Mouse (Mus musculus): Measurements from ENCODE around the gene Ttc7b. TPM values are rescaled to one million over a fixed set of nuclear protein-coding genes. Genes with fewer than 3 reads are reported as not detected.

Ttc7b gene
- polyA plus RNA-seq, 1 experiment from 2014 or later: 4.2 TPM

DNA sequence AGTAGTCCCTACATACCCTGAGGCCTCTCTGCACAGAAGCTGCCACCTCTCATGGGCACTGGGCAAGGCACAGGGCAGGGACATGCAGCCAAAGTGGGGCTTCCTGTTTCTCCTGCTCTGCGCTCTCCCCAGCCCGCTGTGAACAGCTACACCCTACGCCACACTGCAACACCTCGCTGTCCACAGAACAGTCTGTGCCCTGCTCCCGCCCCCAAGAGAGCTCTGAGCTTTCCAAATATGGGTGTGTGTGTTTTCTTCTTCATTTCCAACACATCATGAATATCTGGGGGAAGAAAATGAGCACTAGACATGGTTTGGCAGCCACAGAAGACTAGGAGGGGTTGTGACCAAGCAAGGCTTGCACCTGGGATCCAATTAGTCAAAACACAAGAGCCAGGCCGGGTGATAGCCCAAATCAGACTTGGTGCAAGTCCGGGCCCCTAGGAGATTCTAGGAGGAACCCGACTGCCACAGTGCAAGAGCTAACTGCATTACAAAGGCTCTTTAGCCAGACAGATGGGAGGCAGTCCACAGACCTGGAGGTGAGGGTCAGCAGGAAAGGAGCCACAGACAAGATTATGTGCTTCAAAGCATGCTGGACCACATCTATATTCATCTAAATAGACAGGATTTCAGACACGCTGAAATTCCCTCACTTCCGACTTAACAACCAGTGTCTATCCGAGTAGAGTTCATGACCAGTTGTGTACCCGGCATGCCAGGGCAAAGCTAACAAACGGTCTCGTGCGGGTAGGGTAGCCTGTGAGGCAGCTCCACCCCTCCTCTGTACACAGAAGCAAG is 39.8 kb downstream of the Ttc7b start:
- no peak for DNase-seq (ENCODE audit: low spot score)
- WGBS: 89% methylated on average over 15 of the region's 15 CpGs
- Histone ChIP-seq H3K4me1 (peaks cover 12% of the 10 kb centered on the region), H3K36me3 (replicated peaks) (peaks cover 19% of the 10 kb centered on the region; the same call in 1 of the 2 replicates), H3K27me3 (replicated peaks; ENCODE audit: low read depth, poor library complexity, severe bottlenecking) (no peaks in the 10 kb centered on the region), H3K4me3 (no peak overlapping the region), H3K27ac (replicated peaks) (no peak overlapping the region), H3K9me3 (no peaks in the 10 kb centered on the region)

DNA sequence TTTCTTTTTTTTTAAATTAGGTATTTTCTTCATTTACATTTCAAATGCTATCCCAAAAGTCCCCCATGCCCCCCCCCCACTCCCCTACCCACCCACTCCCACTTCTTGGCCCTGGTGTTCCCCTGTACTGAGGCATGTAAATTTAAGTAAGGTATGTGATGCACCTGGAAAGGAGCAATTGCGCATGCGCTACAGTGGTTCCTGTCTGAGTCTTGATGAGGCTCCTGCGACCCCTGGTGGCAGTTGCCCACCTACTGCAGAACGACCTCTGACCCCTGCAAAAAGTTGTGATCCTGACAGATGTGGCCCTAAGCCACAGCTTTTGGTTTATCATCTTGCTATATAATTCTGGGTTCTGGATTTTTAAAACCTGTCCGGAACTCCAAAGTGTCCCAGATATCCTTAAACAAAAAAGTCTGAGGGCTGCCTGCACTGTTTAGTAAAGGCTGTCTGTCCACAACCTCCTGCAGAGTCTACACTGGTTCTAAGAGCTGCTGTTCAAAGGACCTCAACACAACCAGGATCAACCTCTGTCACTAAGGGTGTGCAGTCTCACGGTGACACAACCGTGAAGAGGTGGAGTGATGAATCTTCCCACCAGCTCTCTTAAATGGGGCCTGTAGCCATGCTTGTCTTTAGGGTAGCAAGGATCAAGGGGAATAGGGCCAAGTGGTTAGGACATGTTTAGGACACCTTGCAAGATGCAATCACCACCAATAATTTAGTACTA is 40.6 kb downstream of the Ttc7b start:
- no peaks in the 10 kb centered on the region for H3K9me3 ChIP-seq
- H3K36me3 ChIP-seq (replicated peaks): peaks cover 13% of the 10 kb centered on the region; the same call in 1 of the 2 replicates
- no peak overlapping the region for H3K27ac ChIP-seq (replicated peaks)
- DNase-seq (ENCODE audit: low spot score): peak; percentile 89
- no peaks in the 10 kb centered on the region for H3K27me3 ChIP-seq (replicated peaks; ENCODE audit: low read depth, poor library complexity, severe bottlenecking)
- no peak overlapping the region for H3K4me3 ChIP-seq
- WGBS: 33% methylated on average over 7 of the region's 7 CpGs
- H3K4me1 ChIP-seq: peaks cover 14% of the 10 kb centered on the region

- no peak for DNase-seq (ENCODE audit: low spot score)
- Histone ChIP-seq H3K4me3 (no peak overlapping the region), H3K36me3 (replicated peaks) (peaks cover 13% of the 10 kb centered on the region; the same call in 1 of the 2 replicates), H3K4me1 (peaks cover 14% of the 10 kb centered on the region), H3K9me3 (no peaks in the 10 kb centered on the region), H3K27me3 (replicated peaks; ENCODE audit: low read depth, poor library complexity, severe bottlenecking) (no peaks in the 10 kb centered on the region), H3K27ac (replicated peaks) (no peak overlapping the region)
- 68% methylated on average over 10 of the region's 10 CpGs for WGBS
These were observed 41.3 kb downstream of the Ttc7b start for GRCm38 (mm10) chr12:100479270-100479869.

- Histone ChIP-seq H3K4me1 (peaks cover 14% of the 10 kb centered on the region), H3K4me3 (no peak overlapping the region), H3K27me3 (replicated peaks; ENCODE audit: low read depth, poor library complexity, severe bottlenecking) (no peaks in the 10 kb centered on the region), H3K36me3 (replicated peaks) (peaks cover 13% of the 10 kb centered on the region; the same call in 1 of the 2 replicates), H3K9me3 (no peaks in the 10 kb centered on the region), H3K27ac (replicated peaks) (no peak overlapping the region; the same call in 1 of the 2 replicates)
- no peak for DNase-seq (ENCODE audit: low spot score)
- WGBS: 87% methylated on average over 6 of the region's 6 CpGs
These were observed 42.0 kb downstream of the Ttc7b start for GRCm38 (mm10) chr12:100478615-100479014.

DNA sequence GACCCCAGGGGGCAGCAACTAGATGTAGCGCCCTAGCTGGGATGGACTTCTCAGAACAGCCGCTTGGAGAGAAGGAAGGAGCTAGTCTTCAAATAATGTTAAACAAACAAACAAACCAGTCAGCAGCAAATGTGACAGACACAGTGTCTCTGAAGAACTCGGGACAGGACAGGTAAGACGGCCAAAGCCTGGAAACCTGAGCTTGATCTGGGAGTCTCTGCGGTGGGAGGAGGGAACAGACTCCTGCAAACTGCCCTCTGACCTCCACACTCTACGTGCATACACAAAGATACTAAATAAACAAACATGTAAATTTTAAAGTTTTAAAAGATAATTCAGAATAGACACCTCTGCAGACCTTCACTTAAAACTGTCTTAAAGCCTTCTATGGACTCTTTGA is 42.5 kb downstream of the Ttc7b start:
- peaks cover 14% of the 10 kb centered on the region for H3K4me1 ChIP-seq
- no peak overlapping the region for H3K27ac ChIP-seq (replicated peaks)
- H3K4me3 ChIP-seq: no peak overlapping the region
- no peaks in the 10 kb centered on the region for H3K27me3 ChIP-seq (replicated peaks; ENCODE audit: low read depth, poor library complexity, severe bottlenecking)
- no peaks in the 10 kb centered on the region for H3K9me3 ChIP-seq
- DNase-seq (ENCODE audit: low spot score): no peak
- WGBS: 71% methylated on average over 6 of the region's 6 CpGs
- peaks cover 13% of the 10 kb centered on the region; the same call in 1 of the 2 replicates for H3K36me3 ChIP-seq (replicated peaks)

- no peak for DNase-seq (ENCODE audit: low spot score)
- Histone ChIP-seq H3K36me3 (replicated peaks) (peaks cover 13% of the 10 kb centered on the region; the same call in 1 of the 2 replicates), H3K4me1 (peaks cover 14% of the 10 kb centered on the region), H3K9me3 (no peaks in the 10 kb centered on the region), H3K27ac (replicated peaks) (no peak overlapping the region), H3K27me3 (replicated peaks; ENCODE audit: low read depth, poor library complexity, severe bottlenecking) (no peaks in the 10 kb centered on the region), H3K4me3 (no peak overlapping the region)
- 87% methylated on average over 6 of the region's 6 CpGs for WGBS
These were observed 43.2 kb downstream of the Ttc7b start for GRCm38 (mm10) chr12:100477474-100477873.

GRCm38 (mm10) chr12:100476351-100476750 is 44.3 kb downstream of the Ttc7b start:
- DNase-seq (ENCODE audit: low spot score): no peak

GRCm38 (mm10) chr12:100475489-100475888 is 45.1 kb downstream of the Ttc7b start:
- H3K27ac ChIP-seq (replicated peaks): no peak overlapping the region
- no peaks in the 10 kb centered on the region for H3K9me3 ChIP-seq
- H3K36me3 ChIP-seq (replicated peaks): no peaks in the 10 kb centered on the region
- H3K4me3 ChIP-seq: no peak overlapping the region
- H3K27me3 ChIP-seq (replicated peaks; ENCODE audit: low read depth, poor library complexity, severe bottlenecking): no peaks in the 10 kb centered on the region
- no peak for DNase-seq (ENCODE audit: low spot score)
- 83% methylated on average over 3 of the region's 3 CpGs for WGBS
- H3K4me1 ChIP-seq: peaks cover 14% of the 10 kb centered on the region

More at GRCm38 (mm10) chr12:100476351-100476750, 44.3 kb downstream of the Ttc7b start:
- Histone ChIP-seq H3K4me1 (peaks cover 14% of the 10 kb centered on the region), H3K4me3 (no peak overlapping the region), H3K27me3 (replicated peaks; ENCODE audit: low read depth, poor library complexity, severe bottlenecking) (no peaks in the 10 kb centered on the region), H3K36me3 (replicated peaks) (0 out of 2 replicates have a peak, but pooled peaks cover 3% of the 10 kb centered on the region), H3K9me3 (no peaks in the 10 kb centered on the region), H3K27ac (replicated peaks) (no peak overlapping the region)

DNA sequence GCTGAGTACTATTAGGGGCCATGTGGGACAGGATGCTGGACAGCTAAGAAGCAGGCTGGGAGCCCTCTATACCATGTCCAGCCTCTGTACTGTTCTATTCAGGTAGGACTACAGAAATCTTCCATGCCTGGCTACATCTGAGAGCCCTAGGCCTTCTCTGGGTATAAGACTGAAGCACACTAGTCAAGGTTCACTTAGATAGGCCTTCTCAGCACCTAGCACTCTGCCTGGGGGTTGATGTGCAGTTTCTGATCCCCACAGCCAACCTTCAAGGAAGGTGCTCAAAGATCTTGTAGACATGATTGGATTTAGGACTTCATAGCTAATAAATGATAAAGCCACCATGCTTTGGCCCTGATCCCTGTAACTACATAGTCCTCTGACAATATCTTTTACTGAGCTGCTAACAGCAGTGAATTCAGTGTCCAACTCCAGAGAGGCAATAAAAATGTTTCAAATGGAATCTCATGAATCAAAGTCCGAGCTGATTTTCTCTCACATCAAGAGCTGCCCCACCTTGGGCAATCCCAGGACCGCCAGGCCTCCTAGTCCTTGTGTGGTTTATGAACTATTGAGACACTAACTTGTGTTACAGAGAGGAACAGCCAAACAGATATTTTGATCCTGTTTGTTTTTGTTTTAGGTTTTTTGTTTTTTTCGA is 45.8 kb downstream of the Ttc7b start:
- Histone ChIP-seq H3K27me3 (replicated peaks; ENCODE audit: low read depth, poor library complexity, severe bottlenecking) (no peaks in the 10 kb centered on the region), H3K9me3 (no peaks in the 10 kb centered on the region), H3K27ac (replicated peaks) (no peak overlapping the region), H3K36me3 (replicated peaks) (0 out of 2 replicates have a peak, but pooled peaks cover 4% of the 10 kb centered on the region), H3K4me3 (no peak overlapping the region), H3K4me1 (peaks cover 14% of the 10 kb centered on the region)
- DNase-seq (ENCODE audit: low spot score): no peak
- 91% methylated on average over 3 of the region's 3 CpGs for WGBS

- H3K36me3 ChIP-seq (replicated peaks): peaks cover 17% of the 10 kb centered on the region
- no peaks in the 10 kb centered on the region for H3K9me3 ChIP-seq
- WGBS: 87% methylated on average over 9 of the region's 9 CpGs
- no peak for DNase-seq (ENCODE audit: low spot score)
- H3K27me3 ChIP-seq (replicated peaks; ENCODE audit: low read depth, poor library complexity, severe bottlenecking): no peaks in the 10 kb centered on the region
- peaks cover 29% of the 10 kb centered on the region for H3K4me1 ChIP-seq
- no peak overlapping the region for H3K4me3 ChIP-seq
- peak overlapping the region; percentile 24; the same call in 1 of the 2 replicates for H3K27ac ChIP-seq (replicated peaks)
These were observed 50.3 kb downstream of the Ttc7b start for GRCm38 (mm10) chr12:100470295-100470694.

GRCm38 (mm10) chr12:100469503-100470293 is 50.9 kb downstream of the Ttc7b start:
- Histone ChIP-seq H3K36me3 (replicated peaks) (peaks cover 20% of the 10 kb centered on the region), H3K9me3 (no peaks in the 10 kb centered on the region), H3K4me3 (no peak overlapping the region), H3K4me1 (peaks cover 31% of the 10 kb centered on the region), H3K27me3 (replicated peaks; ENCODE audit: low read depth, poor library complexity, severe bottlenecking) (no peaks in the 10 kb centered on the region), H3K27ac (replicated peaks) (peak overlapping the region; percentile 24; the same call in 1 of the 2 replicates)
- WGBS: 84% methylated on average over 7 of the region's 7 CpGs
- no peak for DNase-seq (ENCODE audit: low spot score)

Measured in embryonic facial prominence, embryonic 10.5 days (tissue).